Mouse (Mus musculus) spleen, adult 2 months (tissue): ENCODE results near the gene Atad2b.

Source experiments
- CTCF ChIP-seq: fragments of 200-500 bp; IDR thresholded peaks from 2 replicates; pipeline ENCODE4 v1.5.1; 2011; ENCODE audit warnings: mild to moderate bottlenecking, inconsistent platforms; ENCODE audit not compliant: insufficient read depth, insufficient read length, insufficient replicate concordance; ENCODE audit errors: extremely low read depth
- POLR2A ChIP-seq: fragments of 200-500 bp; IDR thresholded peaks from 2 replicates; pipeline ENCODE4 v1.6.1; 2011; ENCODE audit warnings: low read depth, low read length, inconsistent platforms

GRCm38 (mm10) chr12:4972939-4973338, 55.8 kb downstream of the Atad2b start:
- TF ChIP-seq POLR2A (no peak), CTCF (no peak)
